11 mouse cellular contexts compared by ENCODE assay signal in genomic region chr11:75406104-75406503, GRCm38 (mm10). TPM values are rescaled to one million over a fixed set of nuclear protein-coding genes. Genes with fewer than 3 reads are reported as not detected.
"Had no signal": no experiment of that assay in that cellular context is flagged by ENCODE, and none has a peak within 500 bp of the region (broad histone marks: within the 10 kb centered on the region; RNA-seq: fewer than 3 reads in every experiment).

No protein-coding gene starts in this region.

- H3K27ac ChIP-seq: limb, embryonic 15.5 days; liver, embryonic 15.5 days; macrophage; midbrain, embryonic 12.5 days; neural tube, embryonic 15.5 days had no signal

- DNase-seq: right cerebral cortex, adult 18-20 months; right cerebral cortex, postnatal 25 days had no signal

- H3K4me1 ChIP-seq: limb, embryonic 15.5 days; midbrain, embryonic 12.5 days; neural tube, embryonic 15.5 days had no signal

- H3K4me2 ChIP-seq: limb, embryonic 15.5 days; liver, embryonic 15.5 days; lung, embryonic 14.5 days; midbrain, embryonic 12.5 days; neural tube, embryonic 15.5 days had no signal

- H3K4me3 ChIP-seq: limb, embryonic 15.5 days; liver, embryonic 15.5 days; megakaryocyte, embryonic 14.5 days; midbrain, embryonic 12.5 days; neural tube, embryonic 15.5 days had no signal

- H3K9me3 ChIP-seq: limb, embryonic 15.5 days; liver, embryonic 15.5 days; megakaryocyte, embryonic 14.5 days; midbrain, embryonic 12.5 days; neural tube, embryonic 15.5 days had no signal

- H3K27me3 ChIP-seq: limb, embryonic 15.5 days; liver, embryonic 15.5 days; megakaryocyte, embryonic 14.5 days; midbrain, embryonic 12.5 days; neural tube, embryonic 15.5 days had no signal

- H3K36me3 ChIP-seq: midbrain, embryonic 12.5 days had no signal

- H3K9ac ChIP-seq: limb, embryonic 15.5 days; liver, embryonic 15.5 days; lung, embryonic 14.5 days; midbrain, embryonic 12.5 days; neural tube, embryonic 15.5 days had no signal

RNA-seq across cellular contexts. Expression of gene Serpinf2, which starts 33.3 kb away (rescaled TPM):
- total RNA-seq: left cerebral cortex, postnatal 25 days; midbrain, postnatal 0 days had no signal
- polyA plus RNA-seq: macrophage; midbrain, embryonic 12.5 days; midbrain, postnatal 0 days had no signal
